Mouse (Mus musculus) skeletal muscle tissue, adult 2 months (tissue): ENCODE results near the gene Cfb.
"Not testable (repeated sequence)": the region's sequence is repeated elsewhere in the genome, so short reads cannot be mapped to it uniquely, and the experiment has no call there.

ENCODE experiments used
- DNase-seq: peaks from one replicate; pipeline ENCODE4 v3.0.0-alpha.2; 2012; ENCODE audit warnings: low read depth, low spot score

The Cfb gene

DNA sequence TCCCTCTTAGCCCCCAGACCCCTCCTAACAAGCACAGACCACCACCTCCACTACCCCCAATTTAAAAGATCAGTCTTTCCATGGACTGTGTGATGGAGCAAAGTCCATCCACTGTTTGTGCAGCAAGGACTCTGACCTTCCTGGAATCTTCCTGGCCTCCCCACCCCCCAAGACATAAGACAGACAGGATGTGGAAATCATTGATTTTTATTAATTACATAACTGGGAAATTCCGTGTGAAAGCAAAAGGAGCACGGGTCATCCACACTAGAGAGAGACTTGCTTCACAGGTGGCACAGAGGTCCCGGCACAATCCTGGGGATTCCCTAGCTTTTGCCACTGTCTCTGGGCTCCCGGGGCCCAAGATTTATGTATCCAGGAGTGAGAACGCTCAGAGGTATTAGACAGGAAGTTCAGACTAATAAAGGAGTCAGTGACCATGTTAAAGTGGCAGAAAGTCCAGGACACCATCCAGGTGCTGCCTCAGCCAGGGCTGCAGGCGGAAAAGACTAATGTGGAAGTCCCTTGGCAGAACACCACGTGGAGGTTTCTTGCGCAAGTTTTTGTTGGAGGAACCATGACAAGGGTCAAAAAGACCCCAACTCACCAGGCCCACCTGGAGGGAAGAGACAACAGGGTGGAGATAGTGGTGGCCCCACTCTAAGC lies at the start of gene Cfb:
Cfb (minus strand) TSS at position 103 of the 666 bp plus-strand sequence.
- DNase-seq = no peak

GRCm38 (mm10) chr17:34911945-34912351 lies 49.6 kb upstream of the Cfb start:
- peak; percentile 64 for DNase-seq

DNA sequence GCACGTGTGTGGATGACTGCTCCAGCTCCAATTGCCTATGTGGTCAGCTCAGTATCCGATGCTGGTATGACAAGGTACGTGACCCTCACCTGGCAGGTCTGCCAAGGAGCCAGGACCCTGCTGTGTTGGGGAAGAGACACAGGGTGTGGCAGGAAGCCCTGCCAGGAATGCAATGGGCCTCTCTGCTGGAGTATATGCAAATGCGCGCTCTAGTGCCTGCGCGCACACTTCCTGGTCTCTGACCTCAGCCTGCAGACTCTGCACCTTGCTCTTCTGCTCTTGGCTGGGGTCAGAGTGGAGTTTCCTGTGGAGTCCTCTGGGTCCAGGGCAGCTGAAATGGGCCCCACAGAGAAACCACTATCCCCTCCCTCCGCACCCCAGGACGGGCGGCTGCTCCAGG lies 48.7 kb upstream of the Cfb start:
- DNase-seq = no peak

DNA sequence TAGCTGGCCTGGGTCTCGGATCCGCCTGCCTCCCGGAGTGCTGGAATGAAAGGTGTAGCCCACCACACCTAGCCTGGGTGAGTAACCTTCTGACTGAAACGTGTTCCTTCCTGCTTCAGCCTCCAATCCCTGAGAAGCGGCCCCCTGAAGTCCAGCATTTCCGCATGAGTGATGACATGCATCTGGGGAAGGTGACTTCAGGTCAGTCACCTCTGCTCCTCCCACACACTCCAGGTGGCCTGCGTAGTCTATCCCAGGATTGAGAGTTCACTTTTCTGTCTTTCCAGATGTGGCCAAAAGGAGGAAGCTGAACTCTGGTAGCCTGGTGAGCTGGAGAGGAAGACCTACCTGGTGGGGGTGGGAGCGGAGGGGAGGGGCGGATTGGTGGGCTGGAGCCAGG lies 40.6 kb upstream of the Cfb start:
- no peak for DNase-seq

DNA sequence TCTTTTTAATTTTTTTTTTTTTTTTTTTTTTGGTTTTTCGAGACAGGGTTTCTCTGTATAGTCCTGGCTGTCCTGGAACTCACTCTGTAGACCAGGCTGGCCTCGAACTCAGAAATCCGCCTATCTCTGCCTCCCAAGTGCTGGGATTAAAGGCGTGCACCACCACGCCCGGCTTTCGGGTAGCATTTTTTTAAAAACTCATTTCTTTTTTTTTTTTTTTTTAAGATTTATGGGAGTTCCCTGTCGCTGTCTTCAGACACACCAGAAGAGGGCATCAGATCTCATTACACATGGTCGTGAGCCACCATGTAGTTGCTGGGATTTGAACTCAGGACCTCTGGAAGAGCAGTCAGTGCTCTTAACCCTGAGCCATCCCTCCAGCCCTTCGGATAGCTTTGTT lies 39.6 kb upstream of the Cfb start:
- DNase-seq = not testable (repeated sequence)

- DNase-seq = not testable (repeated sequence)
Observed at GRCm38 (mm10) chr17:34900826-34901225, 38.5 kb upstream of the Cfb start.

DNA sequence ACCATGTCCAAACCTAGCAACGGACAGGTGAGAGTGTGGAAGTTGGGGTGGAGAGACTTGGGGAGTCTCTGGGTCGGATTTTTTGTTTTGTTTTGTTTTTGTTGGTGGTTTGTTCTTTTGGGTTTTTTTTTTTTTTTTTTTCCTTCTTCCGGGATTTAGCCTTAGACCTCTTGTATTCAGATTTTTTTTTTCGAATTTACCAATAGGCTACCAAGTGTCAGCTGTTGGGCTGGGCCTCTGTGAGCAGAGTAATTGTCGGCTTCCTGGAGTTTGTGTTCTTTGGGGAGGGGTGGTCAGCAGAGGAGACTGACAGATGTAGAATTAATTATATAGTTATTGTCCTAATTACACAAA lies 37.5 kb upstream of the Cfb start:
- no peak for DNase-seq

DNA sequence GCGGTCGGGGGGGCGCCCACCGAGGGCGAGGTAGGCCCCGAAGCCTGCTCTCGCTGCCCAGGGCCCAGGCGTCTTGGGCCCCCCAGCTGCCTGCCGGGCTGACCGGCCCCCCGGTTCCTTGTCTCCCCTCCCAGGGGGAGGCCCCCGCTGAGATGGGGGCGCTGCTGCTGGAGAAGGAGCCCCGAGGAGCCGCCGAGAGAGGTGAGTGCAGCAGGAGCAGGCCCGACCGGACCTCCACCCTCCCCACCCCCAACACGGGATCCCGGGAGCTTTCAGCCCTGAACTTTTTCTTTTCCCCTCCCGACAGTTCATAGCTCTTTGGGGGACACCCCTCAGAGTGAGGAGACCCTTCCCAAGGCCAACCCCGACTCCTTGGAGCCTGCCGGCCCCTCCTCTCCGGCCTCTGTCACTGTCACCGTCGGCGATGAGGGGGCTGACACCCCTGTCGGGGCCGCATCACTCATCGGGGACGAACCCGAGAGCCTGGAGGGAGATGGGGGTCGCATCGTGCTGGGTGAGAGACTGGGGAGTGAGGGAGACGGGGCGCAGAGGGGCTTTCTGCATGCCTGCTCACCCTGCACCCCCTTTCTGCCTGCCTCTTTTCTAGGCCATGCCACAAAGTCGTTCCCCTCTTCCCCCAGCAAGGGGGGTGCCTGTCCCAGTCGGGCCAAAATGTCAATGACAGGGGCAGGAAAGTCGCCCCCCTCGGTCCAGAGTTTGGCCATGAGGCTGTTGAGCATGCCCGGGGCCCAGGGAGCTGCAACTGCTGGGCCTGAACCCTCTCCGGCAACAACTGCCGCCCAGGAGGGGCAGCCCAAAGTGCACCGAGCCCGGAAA lies 37.0 kb upstream of the Cfb start:
- no peak for DNase-seq

- DNase-seq = no peak
Observed at GRCm38 (mm10) chr17:34898706-34899052, 36.4 kb upstream of the Cfb start.

DNA sequence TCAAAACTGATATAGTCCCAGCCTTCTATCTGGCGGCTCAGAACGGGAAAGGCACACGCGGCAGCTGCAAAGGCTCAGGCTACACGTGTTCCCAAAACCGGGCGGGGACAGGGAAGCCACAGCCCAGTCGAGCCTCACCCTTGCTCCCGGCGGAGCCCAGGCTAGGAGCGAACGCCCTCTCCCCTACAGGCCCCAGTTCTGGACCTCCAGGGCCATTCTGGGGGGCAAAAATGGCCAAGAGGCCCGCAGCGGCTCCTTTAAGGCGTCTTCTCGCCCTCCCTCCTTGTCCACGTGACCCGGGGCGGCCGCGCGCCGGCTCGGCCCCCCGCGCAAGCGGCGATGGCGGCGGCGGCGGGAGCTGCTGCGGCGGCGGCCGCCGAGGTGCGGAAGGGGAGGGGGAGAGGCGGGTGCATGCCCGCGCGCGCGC lies 35.9 kb upstream of the Cfb start, which contains the start of the genes C2 and Ehmt2:
C2 (minus strand) TSS at position 106 of the 427 bp plus-strand sequence.
Ehmt2 (plus strand) TSS at position 310 of the 427 bp plus-strand sequence.
- peak; percentile 62 for DNase-seq

- no peak for DNase-seq
Observed at GRCm38 (mm10) chr17:34897373-34898159, 35.2 kb upstream of the Cfb start.

GRCm38 (mm10) chr17:34896366-34896765 lies 34.0 kb upstream of the Cfb start:
- DNase-seq = no peak

DNA sequence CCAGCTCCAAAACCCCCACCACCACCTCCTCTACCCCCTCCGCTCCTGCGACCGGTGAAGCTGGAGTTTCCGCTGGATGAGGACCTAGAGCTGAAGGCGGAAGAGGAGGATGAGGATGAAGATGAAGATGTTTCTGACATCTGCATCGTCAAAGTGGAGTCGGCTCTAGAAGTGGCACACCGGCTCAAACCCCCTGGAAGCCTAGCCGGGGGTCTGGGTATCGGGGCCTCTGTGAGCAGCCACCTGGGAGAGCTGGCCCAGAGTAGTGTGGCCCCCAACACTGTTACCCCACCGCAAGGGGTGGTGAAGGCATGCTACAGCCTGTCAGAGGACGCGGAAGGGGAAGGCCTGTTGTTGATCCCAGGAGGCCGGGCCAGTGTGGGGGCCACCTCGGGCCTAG lies 33.4 kb upstream of the Cfb start:
- no peak for DNase-seq

DNA sequence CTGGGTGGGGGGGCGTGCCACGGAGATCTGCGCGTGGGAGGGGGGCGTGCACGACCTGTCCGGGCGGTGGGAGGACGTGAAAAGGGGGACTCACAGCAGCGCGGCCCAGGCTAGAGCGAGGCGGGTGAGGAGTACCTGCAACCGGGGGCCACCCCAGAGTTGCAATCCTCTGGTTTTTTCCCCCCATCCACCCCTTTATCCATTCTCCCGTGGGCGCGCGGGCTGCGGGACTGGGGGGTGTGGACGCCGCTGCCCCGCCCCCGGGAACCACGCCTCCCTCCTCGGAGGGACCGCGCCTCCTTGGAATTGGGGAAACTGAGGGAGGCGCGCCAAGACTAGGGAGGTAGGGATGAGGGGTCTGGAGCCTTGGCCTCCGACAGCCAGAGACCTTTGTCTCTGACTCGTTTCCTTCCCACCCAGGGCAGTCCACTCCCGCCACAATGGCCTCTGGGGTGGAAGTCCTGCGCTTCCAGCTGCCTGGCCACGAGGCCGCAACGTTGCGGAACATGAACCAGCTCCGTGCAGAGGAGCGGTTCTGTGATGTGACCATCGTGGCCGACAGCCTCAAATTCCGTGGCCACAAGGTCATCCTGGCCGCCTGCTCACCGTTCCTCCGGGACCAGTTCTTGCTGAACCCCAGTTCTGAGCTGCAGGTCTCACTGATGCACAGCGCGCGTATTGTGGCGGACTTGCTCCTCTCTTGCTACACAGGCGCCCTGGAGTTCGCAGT lies 32.6 kb upstream of the Cfb start:
- no peak for DNase-seq

DNA sequence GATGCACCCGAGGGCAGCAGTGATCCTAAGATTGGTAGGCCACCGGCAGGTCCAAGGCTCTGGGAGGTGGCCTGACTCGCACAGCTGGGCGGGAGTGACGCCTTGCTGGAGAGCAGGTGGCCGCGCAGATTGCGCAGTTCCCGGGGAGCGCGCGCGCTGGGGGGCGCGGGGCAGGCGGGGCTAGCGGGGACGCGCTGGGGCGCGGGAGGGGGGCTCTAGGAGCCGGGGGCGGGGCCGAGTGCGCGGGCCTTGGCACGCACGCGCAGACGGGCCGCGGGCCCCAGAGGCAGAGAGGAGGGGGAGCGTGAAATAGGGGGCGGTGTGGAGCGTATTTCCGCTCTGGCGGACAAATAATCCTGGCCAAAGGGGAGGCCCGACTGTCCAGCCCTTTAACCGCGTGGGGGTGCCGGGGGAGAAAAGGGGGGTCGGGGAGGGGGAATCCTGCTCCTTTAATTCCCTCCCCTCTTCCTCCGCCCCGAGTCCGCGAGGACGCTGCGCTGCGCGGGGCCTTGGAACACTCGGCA lies 31.8 kb upstream of the Cfb start:
- peak; percentile 95 for DNase-seq

GRCm38 (mm10) chr17:34893072-34893824 lies 30.9 kb upstream of the Cfb start:
- DNase-seq = no peak

DNA sequence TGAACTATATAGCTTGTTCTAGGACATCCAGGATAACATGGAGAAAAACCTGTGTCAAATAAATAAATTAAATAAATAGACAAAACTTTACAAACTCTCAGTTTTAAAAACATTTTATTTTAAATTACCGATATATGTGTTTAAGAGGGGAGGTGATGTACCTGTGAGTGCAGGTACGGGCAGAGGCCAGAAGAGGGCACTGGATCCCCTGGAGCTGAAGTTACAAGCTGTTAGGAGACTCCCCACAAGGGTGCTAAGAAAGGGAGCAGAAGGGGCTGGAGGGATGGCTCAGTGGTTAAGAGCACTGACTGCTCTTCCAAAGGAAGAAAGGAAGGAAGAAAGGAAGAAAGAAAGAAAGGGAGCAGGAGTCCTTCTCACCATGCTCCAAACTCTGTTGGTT lies 29.1 kb upstream of the Cfb start:
- DNase-seq = no peak

- no peak for DNase-seq
Observed at GRCm38 (mm10) chr17:34890074-34890743, 27.9 kb upstream of the Cfb start.

DNA sequence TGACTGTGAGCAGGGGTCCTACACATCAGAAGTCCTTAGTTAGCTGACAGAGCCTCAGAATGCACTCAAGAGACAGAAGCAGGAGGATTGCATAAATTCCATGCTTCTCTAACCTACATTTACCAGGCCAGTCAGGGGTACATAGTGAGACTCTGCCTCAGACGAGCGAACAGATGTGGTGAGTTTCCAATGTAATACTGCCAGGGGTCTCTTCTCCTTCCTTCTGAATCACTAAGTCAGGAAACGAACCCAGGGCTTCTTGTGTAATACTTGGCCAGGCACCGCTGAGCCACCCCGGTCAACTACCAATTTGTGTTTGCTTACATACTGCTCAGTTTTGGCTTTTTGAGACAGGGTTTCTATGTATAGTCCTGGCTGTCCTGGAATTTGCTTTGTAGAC lies 25.6 kb upstream of the Cfb start:
- DNase-seq = no peak

DNA sequence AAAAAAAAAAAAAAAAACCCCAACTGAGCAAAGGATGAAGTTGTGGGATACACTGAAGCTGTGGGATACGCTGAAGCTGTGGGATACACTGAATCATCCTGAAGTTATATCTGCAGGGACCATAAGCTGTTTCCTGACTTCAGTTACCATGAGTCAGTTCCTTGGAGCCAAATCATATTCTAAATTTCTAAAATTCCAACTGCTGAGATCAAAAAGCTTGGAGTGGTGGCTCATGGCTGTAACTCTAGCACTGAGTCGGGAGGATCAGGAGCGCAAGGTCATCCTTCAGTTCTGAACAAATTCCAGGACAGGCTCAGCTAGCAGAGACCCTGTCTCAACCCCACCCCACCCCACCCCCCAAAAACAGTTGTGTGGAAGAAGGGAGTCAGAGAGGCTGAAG lies 23.3 kb upstream of the Cfb start:
- no peak for DNase-seq
